Mouse (Mus musculus) embryonic facial prominence, embryonic 12.5 days (tissue): Measurements from ENCODE around the gene Prdm11. TPM values are rescaled to one million over a fixed set of nuclear protein-coding genes. Genes with fewer than 3 reads are reported as not detected.

Experiments
- ATAC-seq: fragments of 200-750 bp; cut with Nextera tagmentation; 2 replicates; pipeline ENCODE4 v1.8.0; 2017; ENCODE audit not compliant: insufficient number of reproducible peaks, insufficient read depth, low FRiP score, low TSS enrichment
- H3K27ac ChIP-seq: fragments of 300-500 bp; sonication (generic); 2 replicates; pipeline ENCODE4 v1.5.1; 2016; ENCODE audit warnings: mild to moderate bottlenecking
- H3K27me3 ChIP-seq: fragments of 300-500 bp; sonication (generic); 2 replicates; pipeline ENCODE4 v1.6.1; 2016; ENCODE audit warnings: mild to moderate bottlenecking, moderate library complexity
- H3K36me3 ChIP-seq: fragments of 300-500 bp; sonication (generic); 2 replicates; pipeline ENCODE4 v1.6.1; 2016; ENCODE audit warnings: mild to moderate bottlenecking
- H3K4me1 ChIP-seq: fragments of 300-500 bp; sonication (generic); 2 replicates; pipeline ENCODE4 v1.6.1; 2016
- H3K4me2 ChIP-seq: fragments of 300-500 bp; sonication (generic); replicated peaks from 2 replicates; pipeline ENCODE4 v1.6.1; 2016; ENCODE audit warnings: mild to moderate bottlenecking, moderate library complexity
- H3K4me3 ChIP-seq: fragments of 300-500 bp; sonication (generic); 2 replicates; pipeline ENCODE4 v1.5.1; 2016; ENCODE audit warnings: mild to moderate bottlenecking
- H3K9ac ChIP-seq: fragments of 300-500 bp; sonication (generic); 2 replicates; pipeline ENCODE4 v1.6.1; 2016; ENCODE audit warnings: mild to moderate bottlenecking, moderate library complexity
- H3K9me3 ChIP-seq: fragments of 300-500 bp; sonication (generic); 2 replicates; pipeline ENCODE4 v1.6.1; 2016; ENCODE audit warnings: mild to moderate bottlenecking, moderate library complexity
- WGBS: fragments of 180-500 bp; shearing (Covaris S2); methylation state at CpG from one replicate; pipeline ENCODE4 v1.1.7; 2016; 5-methylcytosine and 5-hydroxymethylcytosine counted together
- polyA plus RNA-seq: library from polyadenylated mRNA; unstranded; fragments of >200 nt; fragmentation: Nextera tagmentation; extraction: Ambion mirVana; gene quantifications from 2 replicates; pipeline ENCODE4 v1.2.1, GENCODE M21; 2016

Prdm11 gene
- polyA plus RNA-seq, 1 experiment from 2014 or later = 6.2 TPM

GRCm38 (mm10) chr2:92980165-92980564, 65.8 kb downstream of the Prdm11 start:
- H3K9ac ChIP-seq = no peak overlapping the region
- peaks cover 54% of the 10 kb centered on the region for H3K36me3 ChIP-seq
- 0 out of 2 replicates have a peak, but pooled peaks have one; percentile 52 for ATAC-seq
- 90% methylated on average over 10 of the region's 10 CpGs for WGBS
- H3K27me3 ChIP-seq = no peaks in the 10 kb centered on the region
- no peak overlapping the region for H3K4me3 ChIP-seq
- no peaks in the 10 kb centered on the region for H3K4me1 ChIP-seq
- no peak overlapping the region for H3K27ac ChIP-seq
- H3K4me2 ChIP-seq = no peak overlapping the region
- no peaks in the 10 kb centered on the region for H3K9me3 ChIP-seq

- H3K9me3 ChIP-seq = no peaks in the 10 kb centered on the region
- H3K4me2 ChIP-seq = no peak overlapping the region
- no peak overlapping the region for H3K27ac ChIP-seq
- ATAC-seq = no peak
- 75% methylated on average over 14 of the region's 14 CpGs for WGBS
- H3K9ac ChIP-seq = no peak overlapping the region
- peaks cover 83% of the 10 kb centered on the region for H3K36me3 ChIP-seq
- H3K27me3 ChIP-seq = no peaks in the 10 kb centered on the region
- no peak overlapping the region for H3K4me3 ChIP-seq
- no peaks in the 10 kb centered on the region for H3K4me1 ChIP-seq
These were observed 70.8 kb downstream of the Prdm11 start for GRCm38 (mm10) chr2:92975031-92975790.

DNA sequence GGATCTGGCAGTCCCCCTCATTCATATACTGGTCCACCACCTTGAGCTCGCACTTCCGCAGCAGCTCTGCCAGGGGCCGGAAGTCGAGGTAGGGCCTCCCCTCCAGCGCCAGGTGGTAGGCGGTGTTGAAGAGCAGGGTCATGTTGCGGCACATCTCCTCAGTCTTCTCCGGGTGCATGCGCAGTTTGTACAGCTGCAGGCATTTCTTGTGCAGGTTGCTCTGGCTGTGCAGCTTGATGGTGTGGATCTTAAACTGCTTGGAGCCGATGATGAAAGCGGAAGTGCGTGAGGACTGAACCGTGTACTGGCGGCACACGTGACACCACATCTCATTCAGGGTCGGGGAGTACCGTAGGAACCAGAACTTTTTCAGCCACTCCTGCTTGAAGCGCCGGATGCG, 72.3 kb downstream of the Prdm11 start:
- Histone ChIP-seq H3K4me3 (no peak overlapping the region), H3K36me3 (peaks cover 75% of the 10 kb centered on the region), H3K9ac (no peak overlapping the region), H3K27me3 (no peaks in the 10 kb centered on the region), H3K4me2 (no peak overlapping the region), H3K27ac (no peak overlapping the region), H3K9me3 (no peaks in the 10 kb centered on the region), H3K4me1 (no peaks in the 10 kb centered on the region)
- WGBS = 96% methylated on average over 20 of the region's 20 CpGs
- no peak for ATAC-seq

DNA sequence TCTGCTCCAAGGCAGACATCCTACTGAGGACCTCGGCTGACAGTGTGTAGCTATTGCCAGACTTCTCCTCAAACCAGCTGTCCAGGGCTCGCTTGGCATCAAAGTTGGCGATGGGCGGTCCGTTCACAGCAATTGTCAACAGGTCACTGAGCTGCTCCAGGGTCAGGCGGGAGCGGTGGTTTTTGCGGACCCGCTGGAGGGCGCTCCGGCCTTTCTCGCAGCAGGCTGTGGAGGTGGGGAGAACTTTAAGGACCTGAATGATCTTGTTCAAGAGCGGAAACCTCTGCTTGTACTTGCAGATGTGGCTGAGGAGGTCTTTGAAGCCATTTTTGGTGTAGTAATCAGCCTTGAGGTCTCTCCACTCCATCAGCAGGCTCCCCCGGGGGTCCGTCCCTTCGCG, 73.9 kb downstream of the Prdm11 start:
- H3K9me3 ChIP-seq = no peaks in the 10 kb centered on the region
- ATAC-seq = no peak
- H3K4me2 ChIP-seq = no peak overlapping the region
- H3K27me3 ChIP-seq = no peaks in the 10 kb centered on the region
- H3K36me3 ChIP-seq = peaks cover 63% of the 10 kb centered on the region
- H3K4me1 ChIP-seq = peaks cover 9% of the 10 kb centered on the region
- H3K9ac ChIP-seq = no peak overlapping the region
- WGBS = 94% methylated on average over 17 of the region's 17 CpGs
- H3K4me3 ChIP-seq = no peak overlapping the region
- no peak overlapping the region for H3K27ac ChIP-seq

DNA sequence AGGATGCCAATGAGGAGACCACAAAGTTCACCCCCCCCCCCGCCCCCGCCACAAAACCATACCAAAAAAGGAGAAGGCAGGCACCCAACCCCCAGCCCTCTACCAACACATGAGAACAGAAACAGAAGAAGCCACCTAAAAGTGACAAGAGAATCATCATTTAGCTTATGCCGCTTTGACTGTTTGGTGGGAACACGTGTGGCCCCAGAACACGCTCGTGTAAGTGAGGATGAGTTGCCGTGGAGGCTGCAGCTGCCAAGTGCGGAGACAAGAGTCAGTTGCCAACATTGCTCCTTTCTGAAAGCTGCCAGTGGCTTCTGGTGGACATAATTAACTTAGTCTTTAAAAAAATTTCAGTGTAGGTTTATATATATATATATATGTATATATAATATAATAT, 74.4 kb downstream of the Prdm11 start:
- ATAC-seq = no peak
- Histone ChIP-seq H3K4me2 (no peak overlapping the region), H3K4me3 (no peak overlapping the region), H3K36me3 (peaks cover 58% of the 10 kb centered on the region), H3K9ac (no peak overlapping the region), H3K4me1 (peaks cover 14% of the 10 kb centered on the region), H3K27me3 (no peaks in the 10 kb centered on the region), H3K27ac (no peak overlapping the region), H3K9me3 (no peaks in the 10 kb centered on the region)
- WGBS = 92% methylated on average over 8 of the region's 8 CpGs

GRCm38 (mm10) chr2:92971069-92971468, 74.9 kb downstream of the Prdm11 start:
- Histone ChIP-seq H3K4me3 (no peak overlapping the region), H3K27me3 (no peaks in the 10 kb centered on the region), H3K4me1 (peaks cover 17% of the 10 kb centered on the region), H3K36me3 (peaks cover 55% of the 10 kb centered on the region), H3K9me3 (no peaks in the 10 kb centered on the region), H3K4me2 (no peak overlapping the region), H3K27ac (no peak overlapping the region), H3K9ac (no peak overlapping the region)
- ATAC-seq = no peak
- WGBS = 84% methylated on average over 9 of the region's 9 CpGs

GRCm38 (mm10) chr2:92967839-92968166, 78.2 kb downstream of the Prdm11 start:
- no peaks in the 10 kb centered on the region for H3K27me3 ChIP-seq
- no peak overlapping the region for H3K9ac ChIP-seq
- no peak overlapping the region for H3K4me2 ChIP-seq
- H3K4me3 ChIP-seq = no peak overlapping the region
- peaks cover 17% of the 10 kb centered on the region for H3K4me1 ChIP-seq
- H3K36me3 ChIP-seq = peaks cover 23% of the 10 kb centered on the region
- H3K27ac ChIP-seq = peak overlapping the region; percentile 37; the same call in 1 of the 2 replicates
- H3K9me3 ChIP-seq = no peaks in the 10 kb centered on the region
- no peak for ATAC-seq
- 48% methylated on average over 4 of the region's 4 CpGs for WGBS

DNA sequence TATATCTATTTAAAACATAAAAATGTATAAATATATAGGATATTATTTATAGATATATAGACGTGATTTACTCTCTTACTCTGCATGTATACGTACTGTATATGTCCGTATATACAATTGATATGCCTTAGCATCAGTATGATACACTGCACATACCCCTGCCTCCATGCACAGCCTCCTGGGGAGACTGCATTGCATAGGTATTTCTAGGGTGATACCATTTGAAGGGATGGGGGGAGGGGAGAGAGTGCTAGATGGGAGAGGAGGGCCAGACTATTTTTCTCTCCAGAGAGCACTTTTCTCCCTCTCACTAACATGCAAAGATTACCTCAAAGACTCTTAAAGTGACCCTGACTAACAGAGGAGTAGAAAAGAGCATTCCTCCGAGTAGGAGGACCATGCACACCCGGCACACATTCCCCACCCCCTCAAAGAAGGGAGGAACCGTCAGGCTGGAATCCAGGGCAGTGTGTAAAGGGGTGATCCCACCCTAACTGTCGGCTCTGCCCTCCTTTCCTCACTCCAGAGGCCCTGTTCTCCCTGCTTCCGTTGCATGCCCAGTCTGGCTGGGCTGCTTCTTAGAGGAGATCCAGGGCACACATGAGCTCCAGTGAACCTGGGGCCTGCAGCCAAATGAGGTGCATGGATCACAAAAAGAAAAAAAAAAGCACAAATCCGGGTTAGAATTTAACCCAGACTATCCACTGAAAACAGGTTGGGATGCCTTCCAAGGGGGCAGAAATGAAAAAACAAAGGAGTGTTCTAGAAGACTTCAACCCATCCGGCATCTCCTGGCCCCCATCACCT, 78.7 kb downstream of the Prdm11 start:
- Histone ChIP-seq H3K9me3 (no peaks in the 10 kb centered on the region), H3K4me2 (no peak overlapping the region), H3K27ac (0 out of 2 replicates have a peak overlapping the region, but pooled peaks have one; percentile 37), H3K9ac (no peak overlapping the region), H3K27me3 (no peaks in the 10 kb centered on the region), H3K4me1 (peaks cover 17% of the 10 kb centered on the region), H3K36me3 (peaks cover 18% of the 10 kb centered on the region), H3K4me3 (no peak overlapping the region)
- 29% methylated on average over 10 of the region's 10 CpGs for WGBS
- no peak for ATAC-seq

DNA sequence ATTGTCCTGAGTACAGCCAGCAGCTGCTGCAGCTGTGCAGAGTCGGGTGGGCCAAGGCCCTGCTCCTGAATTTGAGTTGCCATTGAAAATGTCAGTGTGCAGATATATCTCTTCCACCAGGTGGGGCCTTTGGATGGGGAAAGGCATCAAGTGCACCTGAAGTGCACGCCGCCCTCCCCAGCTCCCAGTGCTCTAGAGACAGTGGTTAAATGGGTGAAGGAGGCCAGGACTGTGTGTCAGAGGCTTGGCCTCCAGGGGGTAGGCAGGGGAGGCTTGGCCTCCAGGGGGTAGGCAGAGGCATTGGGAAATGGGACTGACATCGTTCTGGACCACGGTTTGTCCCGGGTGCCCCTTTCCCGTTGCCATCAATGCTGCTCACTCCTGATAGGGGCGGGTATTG, 79.7 kb downstream of the Prdm11 start:
- no peak overlapping the region for H3K9ac ChIP-seq
- H3K27me3 ChIP-seq = no peaks in the 10 kb centered on the region
- H3K4me3 ChIP-seq = no peak overlapping the region
- no peaks in the 10 kb centered on the region for H3K9me3 ChIP-seq
- peaks cover 17% of the 10 kb centered on the region for H3K4me1 ChIP-seq
- no peak overlapping the region for H3K4me2 ChIP-seq
- no peak for ATAC-seq
- no peak overlapping the region for H3K27ac ChIP-seq
- WGBS = 50% methylated on average over 8 of the region's 8 CpGs
- H3K36me3 ChIP-seq = peaks cover 13% of the 10 kb centered on the region

GRCm38 (mm10) chr2:92964345-92964744, 81.6 kb downstream of the Prdm11 start:
- H3K4me2 ChIP-seq = no peak overlapping the region
- H3K4me1 ChIP-seq = peaks cover 17% of the 10 kb centered on the region

DNA sequence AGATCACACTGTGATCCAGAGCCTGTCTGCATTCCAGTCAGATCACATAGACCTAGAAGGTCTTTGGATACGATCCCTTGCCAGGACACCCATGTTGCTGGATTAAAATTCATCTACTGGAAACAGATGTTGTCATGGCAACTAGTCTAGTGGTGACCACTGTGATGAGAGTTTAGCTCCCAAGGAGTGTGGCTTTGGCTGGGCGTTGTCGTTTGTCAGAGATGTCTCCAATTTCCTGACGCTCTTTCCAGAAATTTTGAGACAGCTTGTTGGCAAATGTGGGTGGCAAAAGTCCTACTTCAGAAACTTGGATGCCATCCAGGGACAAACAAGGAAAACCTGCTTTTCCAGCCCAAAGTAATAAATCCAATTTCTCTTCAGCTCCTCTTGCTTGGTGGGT, 87.3 kb downstream of the Prdm11 start:
- Histone ChIP-seq H3K4me3 (no peak overlapping the region), H3K9ac (no peak overlapping the region), H3K27ac (no peak overlapping the region), H3K4me2 (no peak overlapping the region), H3K36me3 (no peaks in the 10 kb centered on the region), H3K27me3 (no peaks in the 10 kb centered on the region), H3K9me3 (peaks cover 4% of the 10 kb centered on the region; the same call in 1 of the 2 replicates), H3K4me1 (no peaks in the 10 kb centered on the region)
- 76% methylated on average over 4 of the region's 4 CpGs for WGBS
- no peak for ATAC-seq

More at GRCm38 (mm10) chr2:92964345-92964744, 81.6 kb downstream of the Prdm11 start:
- Histone ChIP-seq H3K9ac (no peak overlapping the region), H3K36me3 (peaks cover 4% of the 10 kb centered on the region; the same call in 1 of the 2 replicates), H3K9me3 (no peaks in the 10 kb centered on the region), H3K27ac (no peak overlapping the region), H3K4me3 (no peak overlapping the region), H3K27me3 (no peaks in the 10 kb centered on the region)
- ATAC-seq = no peak
- WGBS = 100% methylated on average over 1 of the region's 1 CpGs

DNA sequence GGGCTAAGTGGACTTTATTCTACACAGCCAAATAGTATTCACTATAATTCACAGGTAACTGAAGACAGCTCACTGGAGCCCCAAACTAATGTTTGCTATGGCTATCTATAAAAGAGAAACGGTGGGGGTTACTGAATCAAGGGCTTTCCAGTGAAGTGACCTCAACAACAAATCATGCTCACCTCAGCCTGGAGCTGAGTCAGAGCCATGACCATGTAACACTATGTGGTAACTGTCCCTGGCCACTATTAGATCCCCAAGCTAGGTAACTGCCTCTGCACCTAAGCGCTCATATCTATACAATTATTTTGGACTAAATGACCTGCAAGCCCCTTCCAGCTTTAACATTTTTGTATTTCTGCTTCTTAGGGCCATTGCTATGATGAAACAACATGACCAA, 89.0 kb downstream of the Prdm11 start:
- Histone ChIP-seq H3K36me3 (no peaks in the 10 kb centered on the region), H3K9ac (no peak overlapping the region), H3K4me1 (no peaks in the 10 kb centered on the region), H3K9me3 (peaks cover 4% of the 10 kb centered on the region; the same call in 1 of the 2 replicates), H3K27me3 (no peaks in the 10 kb centered on the region), H3K27ac (no peak overlapping the region), H3K4me3 (no peak overlapping the region), H3K4me2 (no peak overlapping the region)
- ATAC-seq = no peak
- WGBS = 87% methylated on average over 2 of the region's 2 CpGs
